Mouse (Mus musculus) 3T3-L1 (cell line): Measurements from ENCODE around the gene Capn5.

ENCODE experiments used
- DNase-seq: peaks from one replicate; pipeline ENCODE4 v3.0.0-alpha.2; 2015; ENCODE audit warnings: low read depth, low spot score

Gene Capn5

DNA sequence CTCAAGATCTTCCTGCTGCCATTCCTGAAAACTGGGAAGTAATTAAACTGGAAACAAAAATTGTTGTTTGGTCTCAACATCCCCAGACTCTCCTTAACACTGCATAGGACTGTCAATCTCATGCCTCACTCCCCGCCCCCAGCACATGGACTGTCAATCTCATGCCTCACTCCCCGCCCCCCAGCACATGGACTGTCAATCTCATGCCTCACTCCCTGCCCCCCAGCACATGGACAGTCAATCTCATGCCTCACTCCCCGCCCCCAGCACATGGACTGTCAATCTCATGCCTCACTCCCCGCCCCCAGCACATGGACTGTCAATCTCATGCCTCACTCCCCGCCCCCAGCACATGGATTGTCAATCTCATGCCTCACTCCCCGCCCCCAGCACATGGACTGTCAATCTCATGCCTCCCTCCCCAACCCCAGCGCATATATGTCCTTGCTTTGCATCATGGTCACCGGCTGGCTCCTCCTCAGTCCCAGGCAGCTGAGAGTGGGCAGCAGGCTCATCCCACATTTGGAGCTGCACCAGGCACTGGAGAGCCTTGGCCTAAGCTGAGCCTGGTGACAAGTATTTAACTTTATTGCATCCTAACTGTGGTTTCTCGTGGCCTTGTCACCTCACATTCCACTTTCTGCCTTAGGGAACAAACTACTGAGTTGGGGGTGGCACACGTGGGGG is 29.2 kb downstream of the Capn5 start:
- DNase-seq = no peak

DNA sequence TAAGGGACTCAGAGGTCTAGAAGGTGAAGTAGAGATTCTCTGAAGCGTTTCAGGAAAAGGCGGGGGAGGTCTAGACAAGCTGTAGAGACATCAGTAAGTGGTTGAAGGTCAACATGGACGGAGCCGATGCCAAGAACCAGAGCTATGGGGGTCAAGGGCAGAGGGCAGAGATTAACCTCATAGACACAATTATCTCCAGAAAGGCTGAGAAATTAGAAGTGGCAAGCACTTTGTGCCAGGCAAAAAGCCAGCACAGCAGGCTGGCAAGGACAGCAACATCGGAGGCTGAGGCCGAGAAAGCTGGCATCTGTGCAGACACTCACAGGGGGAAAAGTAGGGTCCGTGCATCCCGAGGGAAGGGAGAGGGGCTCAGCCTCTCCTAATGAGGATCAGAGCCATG is 30.3 kb downstream of the Capn5 start:
- DNase-seq = no peak

DNA sequence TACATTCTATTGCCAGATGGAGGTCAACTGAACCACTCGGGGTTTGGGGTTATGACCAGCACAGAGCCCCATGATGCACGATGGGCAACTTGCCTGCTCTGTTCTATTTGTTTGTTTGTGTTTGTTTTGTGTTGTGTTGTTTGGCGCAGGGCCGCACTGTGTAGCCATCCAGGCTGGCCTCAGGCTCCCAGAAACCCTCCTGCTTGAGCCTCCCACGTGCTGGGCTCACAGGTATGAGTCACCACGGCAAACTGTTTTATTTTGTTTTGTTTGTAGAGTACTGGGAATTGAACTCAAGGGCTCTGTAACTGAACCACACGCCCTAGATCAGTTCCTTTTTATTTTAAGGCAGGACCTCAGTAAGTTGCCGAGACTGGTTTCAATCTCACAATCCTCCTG is 31.6 kb downstream of the Capn5 start:
- DNase-seq = peak; percentile 57

DNA sequence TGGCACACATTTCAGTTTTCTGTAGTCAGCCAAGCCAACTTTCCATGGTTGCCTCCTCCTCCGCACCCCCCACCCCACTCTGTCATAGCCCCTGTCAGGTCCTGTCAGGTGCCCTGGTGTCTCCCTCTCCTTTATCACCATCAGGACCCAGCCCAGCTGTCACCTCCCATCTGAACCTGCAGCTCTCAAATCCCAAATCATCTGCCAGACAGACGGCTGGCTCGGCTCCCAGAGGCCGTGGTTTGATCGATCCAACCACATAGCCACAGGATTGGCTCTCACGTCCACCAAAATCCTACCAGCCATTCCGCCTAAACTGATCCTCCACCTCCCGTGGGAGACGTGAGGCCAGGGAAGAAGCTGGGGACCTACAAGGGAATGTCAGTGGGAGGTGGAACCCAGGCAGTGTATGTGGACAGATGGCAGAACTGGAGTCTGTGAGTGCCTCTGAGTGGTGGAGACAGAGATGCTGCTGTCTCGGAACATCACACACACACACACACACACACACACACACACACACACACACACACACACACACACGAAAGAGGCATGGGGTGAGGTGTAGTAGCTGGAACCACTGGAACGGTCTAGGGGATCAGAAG is 32.1 kb downstream of the Capn5 start:
- DNase-seq = peak; percentile 67

DNA sequence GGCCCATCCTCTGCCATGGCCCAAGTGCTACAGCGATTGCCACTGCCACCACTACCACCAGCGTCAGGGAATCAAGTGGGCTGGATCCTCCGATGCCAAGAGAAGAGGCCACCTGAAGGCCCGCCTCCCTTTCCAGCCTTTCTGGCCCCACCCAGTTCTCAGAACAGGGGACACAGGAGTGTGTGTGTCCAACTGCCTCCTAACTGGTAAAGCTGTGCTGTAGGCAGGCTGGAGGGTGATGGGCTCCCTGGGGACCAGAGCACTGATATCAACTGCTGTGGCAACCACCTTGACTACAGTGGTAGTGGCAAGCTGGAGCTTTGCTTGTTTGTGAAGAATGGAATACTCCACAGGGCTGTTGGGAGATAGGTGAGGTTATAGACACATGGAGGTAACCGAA is 32.7 kb downstream of the Capn5 start, which contains the start of gene Omp:
Gene Omp, minus strand, starts transcription at position 101 of the 400 bp plus-strand sequence.
- no peak for DNase-seq

DNA sequence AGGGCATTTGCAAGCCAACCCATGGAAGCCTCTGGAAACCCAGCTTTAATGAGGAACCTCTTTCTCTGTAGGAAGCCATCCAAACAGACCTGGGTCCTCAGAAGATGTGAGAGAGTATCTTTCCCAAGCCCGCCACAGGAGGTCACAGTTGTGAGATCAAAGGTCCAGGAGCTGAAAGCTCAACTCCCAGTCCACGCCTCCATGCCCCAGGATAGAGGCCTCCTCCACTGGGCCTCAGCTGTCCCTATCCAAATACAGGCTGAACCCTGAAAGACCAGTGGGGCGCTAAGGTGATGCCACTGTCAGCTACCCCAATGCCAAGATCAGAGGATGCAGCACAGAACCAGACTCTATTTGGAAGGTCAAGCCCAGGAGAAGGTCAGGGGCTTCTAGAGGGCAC is 35.4 kb downstream of the Capn5 start:
- no peak for DNase-seq

DNA sequence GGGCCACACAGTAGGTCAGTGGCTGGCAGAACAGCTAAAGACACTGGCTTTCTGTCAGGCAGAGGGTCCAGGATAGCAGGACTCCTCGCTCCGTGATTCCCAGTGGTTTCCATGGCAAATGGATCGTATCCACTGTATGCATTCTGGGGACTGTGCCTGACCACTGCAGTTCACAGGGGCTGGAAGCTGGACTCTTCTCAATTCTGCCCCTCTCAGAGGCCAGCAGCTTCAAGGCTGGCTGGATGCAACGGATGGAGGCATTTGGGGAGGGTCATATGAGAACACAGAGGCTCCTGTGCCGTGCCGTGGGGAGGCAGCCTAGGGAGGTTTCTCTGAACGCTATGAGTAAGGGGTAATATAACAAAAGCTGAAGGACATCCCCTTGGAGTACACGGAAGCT is 35.8 kb downstream of the Capn5 start:
- DNase-seq = no peak

DNA sequence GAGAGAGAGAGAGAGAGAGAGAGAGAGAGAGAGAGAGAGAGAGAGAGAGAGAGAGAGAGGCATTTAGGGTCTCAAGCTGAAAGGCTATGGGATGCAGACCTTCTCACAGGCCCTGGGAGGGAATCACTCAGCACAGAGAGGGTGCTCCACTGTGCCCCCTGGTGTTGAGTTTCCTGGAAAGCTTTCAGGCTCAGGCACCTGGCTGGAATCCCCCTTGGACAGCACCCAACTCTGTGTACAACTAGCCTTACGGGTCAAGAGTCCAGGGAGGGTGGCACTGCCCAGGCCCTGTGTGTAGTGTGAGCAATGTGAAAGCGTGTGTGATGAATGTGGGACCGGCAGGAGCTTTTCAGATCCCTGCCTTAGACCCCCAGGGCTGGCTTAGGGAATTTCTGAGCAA is 36.9 kb downstream of the Capn5 start:
- DNase-seq = peak; percentile 58

DNA sequence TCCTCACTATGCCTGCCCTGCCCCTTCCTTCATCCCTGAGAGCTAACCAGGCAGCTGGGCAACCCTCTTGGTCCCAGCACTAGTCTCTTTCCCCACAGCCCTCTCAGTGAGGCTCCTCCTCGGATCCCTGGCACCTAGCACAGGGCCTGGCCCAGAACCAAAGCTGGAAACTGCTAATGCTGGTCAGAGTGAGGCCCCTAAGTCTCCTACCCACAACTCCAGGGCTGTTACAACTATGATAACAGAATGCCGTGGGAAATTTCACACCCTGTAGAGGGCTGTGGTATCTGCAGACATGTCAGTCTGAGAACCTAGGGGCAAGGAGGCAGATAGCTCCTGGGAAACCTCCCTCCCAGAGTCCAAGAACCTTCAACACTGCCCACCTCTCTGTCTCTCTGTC is 37.5 kb downstream of the Capn5 start:
- no peak for DNase-seq

DNA sequence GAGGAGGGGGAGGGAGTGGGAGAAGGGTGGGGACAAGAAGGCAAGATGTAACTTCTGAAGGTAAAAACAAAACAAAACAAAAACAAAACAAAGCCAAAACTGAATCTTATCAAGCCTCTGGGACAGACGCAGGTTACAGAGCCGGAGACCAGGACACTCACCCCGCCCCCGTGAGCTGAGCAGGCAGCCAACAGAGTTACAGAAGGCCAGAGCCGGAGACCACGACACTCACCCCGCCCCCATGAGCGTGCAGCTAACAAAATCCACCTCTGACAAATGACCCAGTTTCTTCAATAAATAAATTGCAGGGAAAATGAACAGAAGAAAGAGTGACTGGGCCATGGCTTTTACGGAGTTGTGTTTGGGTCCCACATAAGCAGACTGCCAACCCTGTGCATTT is 38.9 kb downstream of the Capn5 start:
- DNase-seq = no peak

DNA sequence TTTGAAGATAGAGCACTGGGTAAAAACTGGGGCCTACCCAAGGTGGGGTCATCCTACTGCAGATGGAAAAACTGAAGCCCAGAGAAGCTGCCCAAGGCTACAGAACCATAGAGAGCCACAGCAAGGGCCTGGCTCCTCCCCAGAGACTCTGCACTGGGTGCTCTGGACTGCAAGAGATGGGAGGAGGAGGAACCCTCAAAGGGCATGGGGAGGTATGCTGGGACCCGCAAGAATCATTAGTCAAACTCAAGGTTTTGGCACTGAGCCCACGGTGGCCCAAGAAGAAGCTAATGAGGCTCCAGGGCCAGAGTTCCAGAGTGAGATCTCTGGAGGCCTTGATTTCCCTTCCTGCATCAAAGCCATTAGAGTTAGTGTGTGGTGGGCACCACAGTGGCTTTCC is 40.1 kb downstream of the Capn5 start:
- DNase-seq = no peak

DNA sequence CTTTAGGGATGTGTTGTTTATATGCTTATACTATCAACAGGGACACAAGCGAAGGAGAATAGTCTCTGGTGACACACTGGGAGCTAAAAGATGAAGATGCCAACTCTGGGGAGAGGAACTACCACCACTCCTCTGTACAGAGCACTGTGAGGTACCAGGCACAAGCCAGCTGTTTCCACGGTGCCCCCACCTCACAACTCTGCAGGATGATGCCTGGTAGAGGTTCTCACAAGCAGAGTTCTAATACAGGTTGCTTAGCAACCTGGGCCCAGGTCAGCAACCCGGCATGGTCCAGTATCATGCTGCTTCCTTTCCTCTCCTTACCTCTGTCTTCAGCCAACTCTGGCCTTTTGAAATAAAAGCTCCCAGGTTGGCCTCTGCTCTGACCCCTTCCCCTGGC is 40.5 kb downstream of the Capn5 start:
- no peak for DNase-seq

DNA sequence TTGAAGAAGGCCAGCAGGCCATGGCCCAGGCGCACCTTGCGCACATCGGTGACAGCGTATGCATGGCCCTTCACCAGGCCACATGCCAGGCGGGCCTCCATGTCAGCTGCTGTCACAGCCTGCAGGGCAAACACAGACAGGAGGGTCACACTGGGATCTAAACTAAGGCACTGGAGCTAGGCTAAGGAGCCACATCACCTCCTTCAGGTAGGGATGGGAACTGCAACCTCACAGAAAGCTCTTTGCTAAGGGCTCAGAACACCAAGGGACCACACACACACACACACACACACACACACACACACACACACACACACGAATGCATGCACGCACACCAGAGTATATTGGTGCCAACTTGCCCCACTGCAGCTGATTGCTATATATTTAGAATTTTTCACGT is 46.3 kb downstream of the Capn5 start:
- no peak for DNase-seq

DNA sequence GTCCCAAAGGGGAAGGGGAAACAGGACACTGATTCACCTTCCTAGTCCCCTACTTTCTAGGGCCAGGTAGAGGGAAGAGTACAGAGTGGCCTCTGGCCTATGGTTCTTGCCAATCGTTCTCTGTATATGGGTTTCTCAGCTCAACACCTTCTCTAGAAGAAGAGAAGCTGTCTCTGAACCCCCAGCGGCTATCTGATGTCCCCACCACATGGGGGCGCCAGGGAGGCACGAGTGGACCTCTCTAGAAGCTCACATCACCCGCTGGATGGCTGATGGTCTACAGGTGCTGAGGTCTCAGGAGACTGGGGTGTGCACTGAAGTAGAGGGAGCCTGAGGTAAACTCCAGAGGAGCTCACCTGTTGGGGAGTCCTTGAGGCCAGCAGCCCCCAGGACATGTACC is 52.6 kb downstream of the Capn5 start:
- peak; percentile 30 for DNase-seq

DNA sequence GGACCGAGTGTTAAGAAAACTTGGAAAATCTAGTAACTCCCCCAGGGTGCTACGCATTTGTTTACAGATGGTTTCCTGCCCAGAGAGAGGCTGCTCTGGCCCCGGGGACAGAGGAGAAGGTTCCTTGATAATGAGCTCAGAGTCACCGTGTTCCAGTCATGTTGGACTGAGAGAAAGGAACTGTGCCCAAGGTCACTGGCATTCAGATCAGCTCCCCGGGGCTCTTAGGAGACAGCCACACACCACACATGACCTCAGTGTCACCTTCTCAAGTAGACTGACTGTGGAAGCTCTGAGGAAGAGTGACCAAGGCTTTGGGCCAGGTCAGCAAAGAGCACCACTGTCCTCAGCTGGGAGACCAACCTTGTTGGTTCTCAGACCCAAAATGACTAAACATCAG is 53.4 kb downstream of the Capn5 start:
- no peak for DNase-seq

DNA sequence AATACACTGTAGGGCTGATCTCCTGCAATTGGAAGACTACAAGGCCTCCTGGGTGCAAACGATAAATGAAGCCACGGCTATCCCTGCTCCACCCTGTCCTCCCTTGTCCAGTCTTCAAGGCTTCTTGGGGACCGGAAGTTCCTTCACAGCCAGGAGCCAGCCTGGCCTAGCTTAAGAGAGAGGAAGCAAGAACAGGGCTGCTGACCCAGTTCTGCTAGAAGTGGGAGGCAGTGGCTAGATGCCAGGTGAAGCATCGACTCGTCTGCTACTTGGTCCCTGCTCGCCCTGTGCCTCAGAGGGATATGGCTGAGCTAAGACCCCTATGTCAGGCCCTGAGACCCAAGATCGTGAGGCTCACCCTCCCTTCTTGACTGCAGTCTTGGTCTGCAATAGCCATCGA is 56.4 kb downstream of the Capn5 start:
- no peak for DNase-seq

DNA sequence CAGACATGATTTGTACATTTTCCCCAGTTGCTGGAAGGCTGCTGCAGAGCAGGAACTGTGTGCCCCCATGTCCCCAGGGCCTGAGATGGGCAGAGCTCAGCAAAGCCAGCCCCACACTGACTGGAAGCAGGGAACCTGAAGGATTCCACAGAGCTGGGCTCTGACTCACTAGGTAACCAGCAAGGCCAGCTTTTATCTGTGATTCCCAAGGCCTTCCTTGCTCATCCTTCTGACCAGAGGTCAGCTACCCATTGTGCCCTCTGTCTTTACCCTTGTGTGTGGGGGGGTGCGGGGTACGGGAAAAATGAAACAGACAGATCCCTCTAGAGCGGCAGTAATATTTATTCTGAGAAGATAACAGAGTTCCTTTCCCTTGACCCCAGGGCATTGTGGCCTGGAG is 56.8 kb downstream of the Capn5 start:
- no peak for DNase-seq

DNA sequence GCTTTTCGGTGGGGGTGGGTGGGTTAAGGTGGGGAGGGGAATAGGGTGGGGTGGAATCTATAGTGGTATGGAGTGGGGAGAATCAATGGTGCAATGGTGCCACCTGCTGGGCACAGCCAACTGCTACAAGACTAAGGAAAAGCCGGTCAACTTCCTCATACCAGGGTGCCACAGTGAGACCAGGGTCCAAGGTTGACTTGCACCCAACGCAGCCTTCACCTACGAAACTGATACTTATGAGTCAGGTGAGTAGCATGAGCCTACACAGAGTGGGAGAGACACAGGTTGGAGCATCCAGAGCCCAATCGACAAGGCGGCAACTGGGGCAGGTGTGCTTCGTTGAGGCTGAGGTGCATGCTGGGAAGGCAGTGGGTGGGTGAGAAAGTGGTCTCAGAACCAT is 57.7 kb downstream of the Capn5 start:
- peak; percentile 80 for DNase-seq

DNA sequence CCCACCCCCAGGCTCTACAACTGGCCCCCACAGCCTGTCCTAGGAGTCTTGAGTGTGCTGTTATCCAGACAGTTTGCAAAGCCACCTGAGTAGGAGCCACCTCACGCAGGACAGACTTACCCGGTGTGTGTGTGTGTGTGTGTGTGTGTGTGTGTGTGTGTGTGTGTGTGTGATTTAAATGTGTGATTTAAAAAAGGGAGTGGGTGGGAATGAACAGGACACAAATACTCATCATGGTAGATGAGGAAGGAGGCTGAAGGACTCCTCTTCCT is 58.2 kb downstream of the Capn5 start:
- DNase-seq = no peak

DNA sequence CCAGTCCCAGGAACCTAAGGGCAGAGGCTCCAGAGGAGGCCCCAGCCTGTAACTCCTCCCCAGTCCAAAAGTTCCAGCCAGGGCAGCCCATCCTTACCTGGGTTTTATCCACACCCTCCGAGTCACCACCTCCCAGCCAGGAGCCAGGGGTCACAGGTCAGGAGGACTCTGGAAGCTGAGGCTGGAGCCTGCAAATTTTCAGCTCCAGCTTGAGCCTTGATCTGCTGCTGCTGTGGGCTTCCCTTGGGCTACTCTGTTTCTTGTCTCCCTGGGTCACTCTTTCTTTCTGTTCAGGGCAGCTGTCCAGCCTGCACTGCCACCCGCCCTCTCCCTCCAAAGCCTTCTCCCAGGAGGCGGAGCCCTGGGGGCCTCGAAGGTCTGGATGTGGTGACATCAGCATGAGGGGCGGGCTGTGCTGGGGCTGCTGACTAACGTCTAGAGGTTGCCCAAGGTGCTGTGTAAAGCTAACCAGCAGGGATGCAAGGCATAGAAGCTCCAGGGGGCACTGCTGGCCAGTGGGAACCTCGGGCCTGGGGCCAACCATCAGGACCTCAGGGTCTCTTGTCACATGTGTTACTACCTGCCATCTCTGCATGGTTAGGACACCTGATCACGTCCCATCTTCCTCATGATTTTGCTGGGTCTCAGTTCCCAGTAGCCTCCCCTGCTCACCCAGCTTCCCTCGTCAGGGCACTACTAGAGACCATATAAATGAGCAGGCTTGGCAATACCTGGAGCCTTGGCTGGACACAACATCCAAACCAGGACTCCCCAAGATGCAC is 58.7 kb downstream of the Capn5 start, which contains the start of gene Myo7a:
Gene Myo7a, minus strand, starts transcription at position 346 of the 782 bp plus-strand sequence.
- DNase-seq = peak; percentile 90

DNA sequence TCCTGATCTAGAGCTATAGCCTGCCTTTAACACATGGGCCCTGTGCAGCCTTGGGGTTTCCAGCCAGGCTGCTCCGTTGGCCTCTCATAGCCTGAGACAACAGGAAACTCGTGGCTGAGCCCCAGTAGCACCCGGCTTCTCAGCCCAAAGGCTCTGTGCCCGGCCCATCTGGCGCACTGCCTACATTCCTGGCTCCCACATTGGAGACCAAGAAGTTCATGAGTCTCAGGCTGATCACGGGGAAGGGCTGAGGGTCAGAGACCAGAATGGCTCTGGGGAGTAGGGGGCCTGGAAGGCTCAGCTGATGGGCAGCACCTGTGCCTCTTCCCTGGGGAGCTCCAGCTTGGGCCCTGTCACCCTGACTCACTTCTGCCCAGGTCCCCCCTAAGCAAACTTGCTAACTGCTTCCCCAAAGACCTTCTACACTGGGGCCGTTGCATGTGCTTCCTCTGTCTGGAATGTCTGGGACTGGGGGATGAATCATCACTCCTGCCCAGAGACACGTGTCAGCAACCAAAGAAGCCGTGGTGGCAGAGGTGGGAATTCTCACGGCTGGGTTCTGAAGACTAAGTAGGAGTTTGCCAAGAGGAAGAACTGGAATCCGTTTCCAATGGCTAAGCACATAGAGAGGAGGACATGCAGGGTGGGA is 60.9 kb downstream of the Capn5 start:
- DNase-seq = peak; percentile 97

DNA sequence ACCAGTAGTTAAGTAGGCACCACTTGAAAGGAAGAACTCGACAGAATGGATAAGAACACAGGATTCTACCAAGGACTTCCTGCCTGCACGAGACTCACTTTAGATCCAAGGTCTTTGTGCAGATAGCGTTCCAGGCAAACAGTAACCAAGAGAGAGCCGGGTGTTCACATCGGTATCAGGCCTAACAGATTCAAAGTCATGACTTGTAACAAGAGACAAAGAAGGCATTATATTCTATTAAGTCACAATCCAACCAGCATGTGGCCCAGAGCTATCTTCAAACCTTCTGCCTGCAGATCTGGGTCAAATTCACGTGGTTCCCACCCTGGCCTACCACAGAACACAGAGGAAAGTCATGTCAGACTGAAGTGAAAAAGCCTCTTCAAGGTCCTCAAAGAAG is 63.4 kb downstream of the Capn5 start:
- DNase-seq = no peak

DNA sequence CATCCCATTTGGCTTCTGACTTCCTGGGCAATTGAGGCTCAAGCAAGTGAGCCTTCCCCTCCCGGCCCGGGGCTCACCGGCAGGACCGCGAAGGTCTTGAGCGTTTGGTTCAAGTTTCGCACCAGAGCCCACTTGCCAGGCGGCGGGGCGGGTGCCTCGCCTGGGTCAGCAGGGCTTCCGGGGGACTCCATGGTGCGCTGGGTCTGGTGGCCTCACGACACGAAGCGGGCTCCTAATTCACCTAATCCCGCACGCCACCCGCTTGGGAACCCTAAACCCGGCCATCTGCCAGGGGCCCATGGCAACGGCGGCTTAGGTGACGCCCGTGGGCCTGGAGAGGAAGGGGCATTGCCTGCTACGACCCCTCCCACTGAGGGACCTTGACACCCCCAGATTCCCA is 66.8 kb downstream of the Capn5 start:
- DNase-seq = no peak
